Mouse (Mus musculus) kidney, postnatal 0 days (tissue): ENCODE measurements around the gene Dnah9. TPM values are rescaled to one million over a fixed set of nuclear protein-coding genes. Genes with fewer than 3 reads are reported as not detected.
A peak's percentile ranks its signal among the peaks of the same experiment; 100 is the strongest.

Source experiments
- ATAC-seq: fragments of 200-750 bp; cut with Nextera tagmentation; replicated peaks from 2 replicates; pipeline ENCODE4 v1.8.0; 2017; ENCODE audit warnings: low read depth, moderate number of reproducible peaks, moderate TSS enrichment, moderate library complexity; ENCODE audit not compliant: low FRiP score
- DNase-seq: peaks from one replicate; pipeline ENCODE4 v3.0.0-alpha.2; 2016; ENCODE audit warnings: low spot score
- H3K27ac ChIP-seq: fragments of 300-500 bp; sonication (generic); 2 replicates; pipeline ENCODE4 v1.5.1; 2014; ENCODE audit warnings: mild to moderate bottlenecking
- H3K27me3 ChIP-seq: fragments of 300-500 bp; sonication (generic); 2 replicates; pipeline ENCODE4 v1.6.1; 2014; ENCODE audit warnings: low read length, mixed read lengths; ENCODE audit not compliant: insufficient read depth
- H3K36me3 ChIP-seq: fragments of 300-500 bp; sonication (generic); 2 replicates; pipeline ENCODE4 v1.6.1; 2014; ENCODE audit warnings: low read length, mixed read lengths; ENCODE audit not compliant: insufficient read depth
- H3K4me1 ChIP-seq: fragments of 300-500 bp; sonication (generic); replicated peaks from 2 replicates; pipeline ENCODE4 v1.6.1; 2014; ENCODE audit warnings: antibody characterized with exemption, low read length, mixed read lengths; ENCODE audit not compliant: insufficient read depth
- H3K4me2 ChIP-seq: fragments of 300-500 bp; sonication (generic); 2 replicates; pipeline ENCODE4 v1.6.1; 2014; ENCODE audit warnings: mild to moderate bottlenecking, low read length, moderate library complexity, mixed read lengths
- H3K4me3 ChIP-seq: fragments of 300-500 bp; sonication (generic); replicated peaks from 2 replicates; pipeline ENCODE4 v1.5.1; 2014; ENCODE audit warnings: low read depth, low read length
- H3K9ac ChIP-seq: fragments of 300-500 bp; sonication (generic); 2 replicates; pipeline ENCODE4 v1.6.1; 2014; ENCODE audit warnings: low read depth, low read length
- H3K9me3 ChIP-seq: fragments of 300-500 bp; sonication (generic); replicated peaks from 2 replicates; pipeline ENCODE4 v1.6.1; 2016; ENCODE audit warnings: low read length, inconsistent platforms, mixed read lengths
- CTCF ChIP-seq: IDR thresholded peaks from 2 replicates; pipeline ENCODE4 v1.5.1; 2016; ENCODE audit warnings: antibody characterized with exemption, low read depth, mild to moderate bottlenecking, moderate library complexity
- WGBS: fragments of 180-500 bp; shearing (Covaris S2); extraction: QIAGEN DNeasy Blood & Tissue Kit; methylation state at CpG from one replicate; pipeline ENCODE4 v1.1.7; 2014; 5-methylcytosine and 5-hydroxymethylcytosine counted together
- polyA plus RNA-seq: library from polyadenylated mRNA; unstranded; fragments of >200 nt; fragmentation: Nextera tagmentation; extraction: Ambion mirVana; gene quantifications from 2 replicates; pipeline ENCODE4 v1.2.1, GENCODE M21; 2015

Gene Dnah9
- polyA plus RNA-seq: 0.09 TPM in 1 of 2 replicates, not detected in the other

GRCm38 (mm10) chr11:66167801-66168651, at the start of gene Dnah9:
TSS of gene Dnah9 (minus strand) at chr11:66168551.
- WGBS: under 1% methylated on average over 52 of the region's 53 CpGs
- Histone ChIP-seq H3K36me3 (no peaks in the 10 kb centered on the region), H3K4me3 (peak within 1 kb of the TSS; percentile 36), H3K27me3 (no peaks in the 10 kb centered on the region), H3K4me2 (peak within 1 kb of the TSS; percentile 83), H3K9me3 (no peaks in the 10 kb centered on the region), H3K9ac (0 out of 2 replicates have a peak within 1 kb of the TSS, but pooled peaks have one; percentile 8), H3K27ac (no peak within 1 kb of the TSS), H3K4me1 (0 out of 2 replicates have a peak, but pooled peaks cover 4% of the 10 kb centered on the region)
- ATAC-seq: peak; percentile 90
- 0 out of 2 replicates have a peak, but pooled peaks have one; percentile 5 for TF ChIP-seq CTCF
- DNase-seq: peak; percentile 88

DNA sequence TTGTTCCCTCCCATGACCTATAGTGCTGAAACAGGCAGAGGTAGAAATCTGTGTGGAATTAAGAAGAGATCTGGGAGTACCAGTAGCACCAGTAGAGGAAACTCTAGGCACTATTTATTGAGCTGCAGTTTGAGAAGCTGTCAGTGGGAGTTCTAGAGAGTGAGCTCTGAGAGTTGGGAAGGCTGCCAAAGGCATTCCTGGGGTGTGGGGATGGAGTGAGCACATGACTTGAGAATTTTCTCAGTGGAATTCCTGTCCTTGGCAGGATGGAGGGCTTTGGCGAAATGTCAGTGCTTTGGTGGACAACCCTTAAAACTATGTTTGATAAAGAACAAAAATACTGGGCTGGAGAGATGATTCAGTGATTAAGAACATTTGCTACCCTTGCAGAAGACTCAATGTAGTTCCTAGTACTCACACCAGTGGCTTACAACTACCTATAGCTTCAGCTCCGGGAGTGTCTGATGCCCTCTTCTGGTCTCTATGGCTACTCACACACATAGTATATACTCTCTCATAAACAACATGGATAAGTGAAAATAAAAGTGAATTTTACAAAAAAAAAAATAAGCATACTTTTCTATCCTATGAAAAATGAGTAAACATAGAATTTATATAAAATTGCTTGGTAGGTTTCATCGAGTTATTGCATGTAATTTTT, 20.4 kb upstream of the Dnah9 start:
- Histone ChIP-seq H3K4me3 (no peak overlapping the region), H3K4me2 (no peak overlapping the region), H3K27me3 (no peaks in the 10 kb centered on the region), H3K4me1 (no peaks in the 10 kb centered on the region), H3K9me3 (no peaks in the 10 kb centered on the region), H3K36me3 (no peaks in the 10 kb centered on the region), H3K27ac (no peak overlapping the region), H3K9ac (no peak overlapping the region)
- 0 out of 2 replicates have a peak, but pooled peaks have one; percentile 10 for TF ChIP-seq CTCF
- 74% methylated on average over 3 of the region's 3 CpGs for WGBS
- peak; percentile 62 for DNase-seq
- no peak; the same call in 1 of the 2 replicates for ATAC-seq

- Histone ChIP-seq H3K9ac (no peak overlapping the region), H3K4me1 (no peaks in the 10 kb centered on the region), H3K36me3 (no peaks in the 10 kb centered on the region), H3K27me3 (no peaks in the 10 kb centered on the region), H3K4me3 (no peak overlapping the region), H3K4me2 (no peak overlapping the region), H3K9me3 (no peaks in the 10 kb centered on the region), H3K27ac (no peak overlapping the region)
- TF ChIP-seq CTCF: no peak
- DNase-seq (no peak), ATAC-seq (no peak)
- WGBS: 93% methylated on average over 2 of the region's 2 CpGs
These were observed 19.8 kb upstream of the Dnah9 start for GRCm38 (mm10) chr11:66188146-66188545.

GRCm38 (mm10) chr11:66177781-66178180, 9.4 kb upstream of the Dnah9 start:
- Histone ChIP-seq H3K4me1 (no peaks in the 10 kb centered on the region), H3K9me3 (no peaks in the 10 kb centered on the region), H3K36me3 (no peaks in the 10 kb centered on the region), H3K9ac (no peak overlapping the region), H3K27ac (no peak overlapping the region), H3K4me2 (no peak overlapping the region), H3K27me3 (no peaks in the 10 kb centered on the region), H3K4me3 (no peak overlapping the region)
- no peak for DNase-seq
- ATAC-seq: no peak
- TF ChIP-seq CTCF: no peak
- 75% methylated on average over 2 of the region's 2 CpGs for WGBS

- Histone ChIP-seq H3K27me3 (no peaks in the 10 kb centered on the region), H3K27ac (no peak overlapping the region), H3K4me3 (no peak overlapping the region), H3K9ac (no peak overlapping the region), H3K4me1 (0 out of 2 replicates have a peak, but pooled peaks cover 4% of the 10 kb centered on the region), H3K4me2 (no peak overlapping the region), H3K9me3 (no peaks in the 10 kb centered on the region), H3K36me3 (no peaks in the 10 kb centered on the region)
- DNase-seq (no peak), ATAC-seq (no peak)
- TF ChIP-seq CTCF: no peak
- 81% methylated on average over 2 of the region's 2 CpGs for WGBS
These were observed 4.3 kb downstream of the Dnah9 start for GRCm38 (mm10) chr11:66164022-66164421.

DNA sequence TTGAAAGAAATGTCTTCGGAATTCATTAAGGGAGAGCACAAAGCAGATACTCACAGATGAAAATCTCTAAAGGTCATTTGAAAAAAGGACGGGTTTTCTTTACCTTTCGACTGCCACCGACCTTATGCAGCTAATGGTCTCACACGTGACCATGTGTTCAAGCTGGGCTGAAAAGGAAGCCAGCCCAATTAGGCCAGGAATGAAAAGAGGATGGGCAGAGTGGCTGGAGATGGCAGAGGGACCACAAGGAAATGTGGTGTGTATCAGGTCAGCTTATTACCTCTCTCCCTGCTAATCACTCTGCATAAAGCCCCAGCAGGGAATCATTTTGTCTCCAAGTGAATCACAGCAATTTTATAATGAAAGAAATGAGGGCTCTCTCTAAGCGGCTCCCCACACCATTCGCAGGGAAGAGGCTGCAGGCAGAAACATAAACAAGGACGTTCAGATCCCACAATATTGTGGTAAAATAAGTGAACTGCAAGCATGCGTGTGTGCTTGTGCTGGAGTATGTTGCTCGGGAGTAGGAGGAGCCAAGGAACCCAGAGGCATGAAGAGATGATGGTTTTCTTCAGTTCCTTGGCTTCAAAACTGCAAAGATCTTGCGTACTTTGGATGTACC, 27.6 kb downstream of the Dnah9 start:
- no peak overlapping the region for H3K27ac ChIP-seq
- no peaks in the 10 kb centered on the region for H3K36me3 ChIP-seq
- H3K27me3 ChIP-seq: no peaks in the 10 kb centered on the region
- no peak overlapping the region for H3K9ac ChIP-seq
- H3K4me1 ChIP-seq: no peaks in the 10 kb centered on the region
- H3K9me3 ChIP-seq: no peaks in the 10 kb centered on the region
- no peak for TF ChIP-seq CTCF
- ATAC-seq (no peak), DNase-seq (no peak)
- WGBS: 55% methylated on average over 11 of the region's 11 CpGs
- H3K4me2 ChIP-seq: no peak overlapping the region
- no peak overlapping the region for H3K4me3 ChIP-seq
